Mouse (Mus musculus) c-Kit-positive CD71-positive TER-119-negative erythroid progenitor cells, embryonic 14.5 days (primary cell): ENCODE results near the gene Lrfn1.

Experiments used
- DNase-seq: peaks from one replicate; pipeline ENCODE4 v3.0.0-alpha.2; 2013; ENCODE audit warnings: low read depth

Gene Lrfn1

GRCm38 (mm10) chr7:28511441-28511840 is 59.7 kb downstream of the Lrfn1 start:
- DNase-seq = no peak
